Mouse (Mus musculus) C2C12 (cell line): ENCODE measurements around the gene Tada1. TPM values are rescaled to one million over a fixed set of nuclear protein-coding genes. Genes with fewer than 3 reads are reported as not detected.

ENCODE experiments used
- H3K27me3 ChIP-seq: one replicate; pipeline ENCODE4 v1.6.1; 2011; ENCODE audit not compliant: control insufficient read depth, insufficient read depth, insufficient read length
- H3K36me3 ChIP-seq: one replicate; pipeline ENCODE4 v1.6.1; 2011; ENCODE audit not compliant: control insufficient read depth, insufficient read depth
- H3K4me3 ChIP-seq: one replicate; pipeline ENCODE4 v1.5.1; 2011; ENCODE audit warnings: mild to moderate bottlenecking, control low read depth; ENCODE audit not compliant: poor library complexity, insufficient read depth, severe bottlenecking
- H3K79me2 ChIP-seq: one replicate; pipeline ENCODE4 v1.6.1; 2011; ENCODE audit not compliant: control insufficient read depth, insufficient read depth
- H3K79me3 ChIP-seq: one replicate; pipeline ENCODE4 v1.6.1; 2011; ENCODE audit warnings: low read depth, control low read depth
- H3ac ChIP-seq: one replicate; pipeline ENCODE3; 2011; ENCODE audit warnings: low read depth; ENCODE audit not compliant: control insufficient read depth, insufficient read length
- CEBPB ChIP-seq: IDR thresholded peaks from one replicate; pipeline ENCODE4 v1.6.1; 2011; ENCODE audit warnings: low read depth, mild to moderate bottlenecking, control low read depth, moderate library complexity
- CTCF ChIP-seq: IDR thresholded peaks from one replicate; pipeline ENCODE4 v1.5.1; 2011; ENCODE audit not compliant: control insufficient read depth, insufficient read depth, insufficient read length
- FOSL1 ChIP-seq: IDR thresholded peaks from one replicate; pipeline ENCODE4 v1.8.0; 2011; ENCODE audit warnings: mild to moderate bottlenecking, low read length; ENCODE audit not compliant: poor library complexity, insufficient read depth, severe bottlenecking
- MAX ChIP-seq: IDR thresholded peaks from one replicate; pipeline ENCODE4 v1.6.1; 2011; ENCODE audit warnings: mild to moderate bottlenecking, control low read depth
- MYOD1 ChIP-seq: IDR thresholded peaks from one replicate; pipeline ENCODE4 v1.6.1; 2011; ENCODE audit warnings: low read depth; ENCODE audit not compliant: control insufficient read depth, insufficient read length
- MYOG ChIP-seq: IDR thresholded peaks from one replicate; pipeline ENCODE4 v1.6.1; 2011; ENCODE audit not compliant: control insufficient read depth, insufficient read length; ENCODE audit errors: extremely low read depth
- USF1 ChIP-seq: IDR thresholded peaks from one replicate; pipeline ENCODE4 v1.6.1; 2011; ENCODE audit warnings: low read depth, mild to moderate bottlenecking, control low read depth, moderate library complexity
- polyA plus RNA-seq: library from polyadenylated mRNA; unstranded; fragments of >200 nt; fragmentation: generic; extraction: Trizol; gene quantifications from one replicate; pipeline ENCODE4 v1.2.1, GENCODE M21; 2012; ENCODE audit warnings: missing spikeins

Gene Tada1
- polyA plus RNA-seq, 1 experiment: 18.5 TPM

- no peaks in the 10 kb centered on the region for H3K79me3 ChIP-seq
- TF ChIP-seq FOSL1 (no peak), MYOD1 (no peak), CEBPB (no peak), MAX (no peak)
- H3ac ChIP-seq: no peak overlapping the region
- no peaks in the 10 kb centered on the region for H3K79me2 ChIP-seq
- H3K36me3 ChIP-seq: no peaks in the 10 kb centered on the region
- H3K4me3 ChIP-seq: no peak overlapping the region
- H3K27me3 ChIP-seq: no peaks in the 10 kb centered on the region
Measured at GRCm38 (mm10) chr1:166412266-166412665, 33.4 kb downstream of the Tada1 start.

- no peaks in the 10 kb centered on the region for H3K79me3 ChIP-seq
- H3K36me3 ChIP-seq: no peaks in the 10 kb centered on the region
- no peaks in the 10 kb centered on the region for H3K79me2 ChIP-seq
- peaks cover 3% of the 10 kb centered on the region for H3K27me3 ChIP-seq
- H3K4me3 ChIP-seq: no peak overlapping the region
- H3ac ChIP-seq: no peak overlapping the region
- TF ChIP-seq MAX (no peak), MYOG (no peak), MYOD1 (no peak), FOSL1 (no peak), CEBPB (no peak), USF1 (no peak), CTCF (no peak)
Measured at GRCm38 (mm10) chr1:166429053-166429452, 50.2 kb downstream of the Tada1 start.

GRCm38 (mm10) chr1:166429809-166430431 lies 51.0 kb downstream of the Tada1 start:
- no peak for TF ChIP-seq CEBPB
- TF ChIP-seq CTCF: no peak
- TF ChIP-seq MAX: no peak
- no peak for TF ChIP-seq USF1
- no peak for TF ChIP-seq MYOG
- Histone ChIP-seq H3K79me3 (no peaks in the 10 kb centered on the region), H3K36me3 (no peaks in the 10 kb centered on the region), H3K4me3 (no peak overlapping the region), H3K27me3 (peaks cover 3% of the 10 kb centered on the region), H3K79me2 (no peaks in the 10 kb centered on the region), H3ac (no peak overlapping the region)

- TF ChIP-seq MYOG (no peak), USF1 (no peak), CEBPB (no peak), CTCF (no peak), FOSL1 (no peak), MYOD1 (no peak)
- Histone ChIP-seq H3K36me3 (no peaks in the 10 kb centered on the region), H3K27me3 (no peaks in the 10 kb centered on the region), H3K79me2 (no peaks in the 10 kb centered on the region), H3K79me3 (no peaks in the 10 kb centered on the region), H3K4me3 (no peak overlapping the region), H3ac (no peak overlapping the region)
Measured at GRCm38 (mm10) chr1:166439426-166439825, 60.5 kb downstream of the Tada1 start.

- no peaks in the 10 kb centered on the region for H3K36me3 ChIP-seq
- no peak for TF ChIP-seq CEBPB
- TF ChIP-seq FOSL1: no peak
- TF ChIP-seq USF1: no peak
- no peak for TF ChIP-seq MAX
- no peak for TF ChIP-seq MYOG
- no peak for TF ChIP-seq CTCF
- TF ChIP-seq MYOD1: no peak
- no peaks in the 10 kb centered on the region for H3K79me3 ChIP-seq
- H3ac ChIP-seq: no peak overlapping the region
- H3K4me3 ChIP-seq: no peak overlapping the region
- no peaks in the 10 kb centered on the region for H3K79me2 ChIP-seq
- H3K27me3 ChIP-seq: no peaks in the 10 kb centered on the region
Measured at GRCm38 (mm10) chr1:166441992-166442391, 63.1 kb downstream of the Tada1 start.

Other genes with a start within 250 kb of the Tada1 start
- gene Gpa33, start 248.9 kb upstream of the Tada1 start, polyA plus RNA-seq: 0.37 TPM
- gene Mael, start 140.3 kb upstream of the Tada1 start, polyA plus RNA-seq: not detected
- gene Ildr2, start 125.0 kb upstream of the Tada1 start, polyA plus RNA-seq: 8.8 TPM
- 7.6 TPM for gene Pogk, start 30.8 kb downstream of the Tada1 start, polyA plus RNA-seq
- not detected for gene Gm4846, start 118.5 kb downstream of the Tada1 start, polyA plus RNA-seq